Mouse (Mus musculus): ENCODE results near the gene 1810043G02Rik. TPM values are rescaled to one million over a fixed set of nuclear protein-coding genes. Genes with fewer than 3 reads are reported as not detected.

Gene 1810043G02Rik
- total and polyA plus RNA-seq, 2 experiments from 2014 or later: 50.4 to 56.8 TPM

DNA sequence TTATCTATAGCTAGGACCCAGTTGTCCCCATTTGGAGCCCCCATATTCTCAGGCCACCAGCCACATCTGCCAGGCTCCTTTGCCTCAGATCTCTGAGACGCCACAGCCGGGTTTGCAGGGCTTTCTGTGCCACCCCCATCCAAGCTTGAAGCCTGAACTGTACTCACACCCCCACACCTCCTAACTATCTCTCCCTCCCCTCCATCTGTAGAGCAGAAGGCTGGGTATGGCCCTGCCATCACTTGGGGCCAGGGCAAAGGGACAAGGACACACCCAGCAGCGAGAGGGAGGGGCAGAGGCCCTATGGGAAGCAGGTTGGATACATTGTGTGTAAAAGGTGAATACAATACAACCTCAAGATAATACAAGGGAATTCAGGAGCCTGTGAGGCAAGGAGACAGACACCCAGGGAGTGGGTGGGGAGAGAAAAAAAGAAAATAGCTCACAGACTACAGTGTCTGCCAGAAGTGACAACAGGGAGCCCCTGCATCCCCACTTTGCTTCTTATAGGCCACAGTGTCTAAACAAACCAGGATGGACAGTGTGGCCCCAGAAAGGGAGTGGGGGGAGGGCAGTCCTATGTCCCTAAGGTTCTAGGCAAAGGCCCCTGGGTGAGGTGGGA lies 26.3 kb downstream of the 1810043G02Rik start:
- ATAC-seq (no peak), DNase-seq (no peak)
- H3K4me1 ChIP-seq (ENCODE audit: insufficient read depth): peaks cover 16% of the 10 kb centered on the region
- no peak overlapping the region for H3K9ac ChIP-seq
- H3K9me3 ChIP-seq (ENCODE audit: low read length): no peaks in the 10 kb centered on the region
- H3K27ac ChIP-seq (ENCODE audit: low read depth, low read length): no peak overlapping the region
- no peaks in the 10 kb centered on the region for H3K27me3 ChIP-seq (ENCODE audit: insufficient read depth, low read length)
- no peak overlapping the region for H3K4me3 ChIP-seq (ENCODE audit: low read depth, low read length)
- no peak for TF ChIP-seq CTCF (IDR thresholded peaks at IDR 0.05; ENCODE audit: low read depth)
- H3K4me2 ChIP-seq (ENCODE audit: low read depth): no peak overlapping the region
- 95% methylated on average over 3 of the region's 3 CpGs for WGBS
- peaks cover 30% of the 10 kb centered on the region for H3K36me3 ChIP-seq (ENCODE audit: insufficient read depth)

DNA sequence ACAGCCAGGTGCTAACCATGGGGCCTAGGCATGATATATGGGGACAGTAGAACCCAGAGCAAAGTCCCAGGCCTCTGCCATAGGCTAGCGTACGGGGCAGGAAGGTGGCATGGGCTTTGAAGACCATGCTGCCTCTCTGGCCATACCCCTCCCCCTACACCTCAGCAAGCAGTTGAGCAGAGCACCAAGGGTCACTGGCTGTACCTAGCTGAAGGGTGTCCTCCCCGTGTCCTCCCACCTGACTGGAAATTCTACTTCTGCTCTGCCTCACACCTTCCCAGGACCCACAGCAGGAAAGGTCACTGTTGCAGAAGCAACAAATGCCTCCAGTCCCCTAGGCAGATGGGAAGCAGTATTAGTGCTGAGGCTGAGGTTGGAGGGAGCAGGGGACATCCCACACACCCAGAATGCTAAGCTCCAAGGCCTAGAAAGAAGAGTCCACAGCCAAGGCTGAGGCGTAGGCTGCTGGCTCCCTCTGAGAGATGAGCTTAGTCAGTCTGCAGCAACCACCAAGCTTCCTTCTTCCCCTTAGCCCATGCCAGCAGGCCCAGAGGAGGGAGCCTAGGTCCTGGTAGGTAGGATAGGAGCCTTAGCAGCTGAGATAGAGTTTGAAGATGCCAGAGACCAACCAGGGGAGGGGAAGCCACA lies 27.6 kb downstream of the 1810043G02Rik start:
- Histone ChIP-seq H3K4me2 (ENCODE audit: low read depth) (no peak overlapping the region), H3K27me3 (ENCODE audit: insufficient read depth, low read length) (no peaks in the 10 kb centered on the region), H3K27ac (ENCODE audit: low read depth, low read length) (no peak overlapping the region), H3K36me3 (ENCODE audit: insufficient read depth) (peaks cover 17% of the 10 kb centered on the region), H3K4me1 (ENCODE audit: insufficient read depth) (peaks cover 16% of the 10 kb centered on the region), H3K9me3 (ENCODE audit: low read length) (no peaks in the 10 kb centered on the region), H3K4me3 (ENCODE audit: low read depth, low read length) (no peak overlapping the region), H3K9ac (no peak overlapping the region)
- 92% methylated on average over 4 of the region's 4 CpGs for WGBS
- ATAC-seq (no peak), DNase-seq (no peak)
- TF ChIP-seq CTCF (IDR thresholded peaks at IDR 0.05; ENCODE audit: low read depth): no peak

- DNase-seq: no peak
- no peak for TF ChIP-seq CTCF (IDR thresholded peaks at IDR 0.05; ENCODE audit: low read depth)
- Histone ChIP-seq H3K27me3 (ENCODE audit: insufficient read depth, low read length) (no peaks in the 10 kb centered on the region), H3K4me3 (ENCODE audit: low read depth, low read length) (no peak overlapping the region), H3K36me3 (ENCODE audit: insufficient read depth) (peaks cover 5% of the 10 kb centered on the region; the same call in 1 of the 2 replicates), H3K9ac (0 out of 2 replicates have a peak overlapping the region, but pooled peaks have one; percentile 3), H3K4me2 (ENCODE audit: low read depth) (no peak overlapping the region), H3K9me3 (ENCODE audit: low read length) (no peaks in the 10 kb centered on the region), H3K27ac (ENCODE audit: low read depth, low read length) (no peak overlapping the region), H3K4me1 (ENCODE audit: insufficient read depth) (peaks cover 16% of the 10 kb centered on the region)
- ATAC-seq: no peak
- 44% methylated on average over 7 of the region's 7 CpGs for WGBS
Observed at GRCm38 (mm10) chr10:78007203-78007602, 28.9 kb downstream of the 1810043G02Rik start.

DNA sequence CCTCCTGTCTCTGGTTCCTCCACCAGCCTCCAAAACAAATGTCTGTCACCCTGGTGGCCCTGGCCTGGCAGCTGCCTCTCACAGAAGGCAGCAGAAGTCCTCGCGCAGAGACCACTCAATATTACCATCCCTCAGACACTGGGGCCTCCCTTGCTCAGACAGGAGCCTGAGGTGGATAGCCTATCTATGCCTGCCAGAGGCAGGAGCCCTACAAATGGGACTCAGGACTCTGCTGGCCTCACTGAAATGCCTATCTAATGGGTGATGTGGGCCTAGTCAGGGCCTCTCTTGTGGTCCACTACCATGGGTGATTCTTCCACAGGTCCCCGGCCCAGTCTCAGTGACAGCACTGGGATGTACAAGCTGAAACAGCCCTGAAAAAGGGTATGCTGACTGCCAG lies 29.8 kb downstream of the 1810043G02Rik start:
- no peaks in the 10 kb centered on the region for H3K9me3 ChIP-seq (ENCODE audit: low read length)
- peak overlapping the region; percentile 74 for H3K4me3 ChIP-seq (ENCODE audit: low read depth, low read length)
- peak overlapping the region; percentile 89 for H3K4me2 ChIP-seq (ENCODE audit: low read depth)
- H3K27ac ChIP-seq (ENCODE audit: low read depth, low read length): no peak overlapping the region
- peaks cover 16% of the 10 kb centered on the region for H3K4me1 ChIP-seq (ENCODE audit: insufficient read depth)
- H3K9ac ChIP-seq: peak overlapping the region; percentile 74
- ATAC-seq (no peak), DNase-seq (no peak)
- WGBS: 87% methylated on average over 3 of the region's 3 CpGs
- H3K27me3 ChIP-seq (ENCODE audit: insufficient read depth, low read length): no peaks in the 10 kb centered on the region
- no peak for TF ChIP-seq CTCF (IDR thresholded peaks at IDR 0.05; ENCODE audit: low read depth)
- no peaks in the 10 kb centered on the region for H3K36me3 ChIP-seq (ENCODE audit: insufficient read depth)

GRCm38 (mm10) chr10:78009184-78009944 lies 31.0 kb downstream of the 1810043G02Rik start:
- peak; percentile 99 for ATAC-seq
- H3K36me3 ChIP-seq (ENCODE audit: insufficient read depth): no peaks in the 10 kb centered on the region
- H3K4me1 ChIP-seq (ENCODE audit: insufficient read depth): peaks cover 16% of the 10 kb centered on the region
- peak overlapping the region; percentile 74 for H3K9ac ChIP-seq
- WGBS: under 1% methylated on average over 59 of the region's 59 CpGs
- H3K4me3 ChIP-seq (ENCODE audit: low read depth, low read length): peak overlapping the region; percentile 74
- peak overlapping the region; percentile 89 for H3K4me2 ChIP-seq (ENCODE audit: low read depth)
- H3K9me3 ChIP-seq (ENCODE audit: low read length): no peaks in the 10 kb centered on the region
- no peaks in the 10 kb centered on the region for H3K27me3 ChIP-seq (ENCODE audit: insufficient read depth, low read length)
- DNase-seq: peak; percentile 93
- peak; percentile 83 for TF ChIP-seq CTCF (IDR thresholded peaks at IDR 0.05; ENCODE audit: low read depth)
- H3K27ac ChIP-seq (ENCODE audit: low read depth, low read length): peak overlapping the region; percentile 75

- peak within 1 kb of the TSS; percentile 75 for H3K27ac ChIP-seq (ENCODE audit: low read depth, low read length)
- peak within 1 kb of the TSS; percentile 74 for H3K9ac ChIP-seq
- 2% methylated on average over 9 of the region's 9 CpGs for WGBS
- H3K27me3 ChIP-seq (ENCODE audit: insufficient read depth, low read length): no peaks in the 10 kb centered on the region
- peak within 1 kb of the TSS; percentile 89 for H3K4me2 ChIP-seq (ENCODE audit: low read depth)
- ATAC-seq (no peak), DNase-seq (no peak)
- peak within 1 kb of the TSS; percentile 74 for H3K4me3 ChIP-seq (ENCODE audit: low read depth, low read length)
- H3K36me3 ChIP-seq (ENCODE audit: insufficient read depth): no peaks in the 10 kb centered on the region
- TF ChIP-seq CTCF (IDR thresholded peaks at IDR 0.05; ENCODE audit: low read depth): no peak
- H3K4me1 ChIP-seq (ENCODE audit: insufficient read depth): peaks cover 16% of the 10 kb centered on the region
- H3K9me3 ChIP-seq (ENCODE audit: low read length): no peaks in the 10 kb centered on the region
Observed at GRCm38 (mm10) chr10:78009945-78010293, 31.6 kb downstream of the 1810043G02Rik start, which contains the start of gene Pfkl. TSS of gene Pfkl (minus strand) at chr10:78010083.

GRCm38 (mm10) chr10:78010335-78010734 lies 32.0 kb downstream of the 1810043G02Rik start:
- H3K4me1 ChIP-seq (ENCODE audit: insufficient read depth): peaks cover 16% of the 10 kb centered on the region
- no peak for TF ChIP-seq CTCF (IDR thresholded peaks at IDR 0.05; ENCODE audit: low read depth)
- no peaks in the 10 kb centered on the region for H3K27me3 ChIP-seq (ENCODE audit: insufficient read depth, low read length)
- no peak for ATAC-seq
- H3K36me3 ChIP-seq (ENCODE audit: insufficient read depth): no peaks in the 10 kb centered on the region
- no peaks in the 10 kb centered on the region for H3K9me3 ChIP-seq (ENCODE audit: low read length)
- 0 out of 2 replicates have a peak overlapping the region, but pooled peaks have one; percentile 5 for H3K4me2 ChIP-seq (ENCODE audit: low read depth)
- H3K9ac ChIP-seq: no peak overlapping the region
- no peak overlapping the region for H3K4me3 ChIP-seq (ENCODE audit: low read depth, low read length)
- 10% methylated on average over 10 of the region's 10 CpGs for WGBS
- no peak for DNase-seq
- H3K27ac ChIP-seq (ENCODE audit: low read depth, low read length): no peak overlapping the region
